Mouse (Mus musculus): ENCODE results near the gene Setd6. TPM values are rescaled to one million over a fixed set of nuclear protein-coding genes. Genes with fewer than 3 reads are reported as not detected.

Setd6 gene
- total RNA-seq, 2 experiments from 2014 or later, result 14.1 to 15.1 TPM

DNA sequence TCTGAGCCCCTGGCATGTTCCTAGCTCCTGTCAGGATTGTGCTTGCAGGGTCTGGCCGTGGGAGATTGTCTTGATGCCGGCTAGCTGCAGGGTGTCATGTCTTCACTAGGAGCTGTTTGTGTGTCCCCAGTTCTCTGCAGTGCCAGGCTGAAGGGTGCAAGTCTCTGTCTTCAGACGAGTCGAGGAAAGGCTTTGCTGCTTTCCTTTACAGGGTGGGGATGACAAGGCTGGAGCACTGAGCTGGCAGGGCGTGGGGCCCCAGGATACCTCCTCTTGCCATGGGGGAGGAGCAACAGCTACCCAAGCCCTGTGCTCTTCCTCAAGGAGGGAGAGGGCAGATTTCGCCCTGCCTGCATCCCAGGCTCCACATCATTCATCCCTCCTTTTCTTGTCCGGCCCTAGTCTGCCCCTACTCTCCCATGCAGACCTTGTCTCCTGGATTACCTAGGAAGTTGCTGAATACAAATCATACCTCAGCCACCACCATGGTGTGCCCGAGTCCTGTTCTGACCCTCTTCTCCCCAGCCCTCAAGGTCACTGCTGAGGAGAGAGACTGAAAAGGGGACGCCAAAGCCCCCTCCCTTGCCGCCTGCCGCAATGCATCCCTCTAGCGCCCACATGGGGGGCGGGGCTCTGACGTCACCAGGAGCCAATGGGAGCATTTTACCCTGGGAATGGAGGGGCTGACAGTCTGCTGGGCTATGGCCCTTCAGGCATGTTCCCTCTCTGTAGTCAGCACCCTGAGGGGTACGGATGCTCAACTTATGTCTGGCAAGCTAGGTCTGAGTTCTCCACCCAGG lies 12.0 kb upstream of the Setd6 start:
- intact Hi-C loops (cut with DNase I), result no loop called here
- DNase-seq (ENCODE audit: low spot score), result no peak

GRCm38 (mm10) chr8:95704538-95704937 lies 11.1 kb upstream of the Setd6 start:
- no peak for DNase-seq (ENCODE audit: low spot score)
- intact Hi-C loops (cut with DNase I), result no loop called here

DNA sequence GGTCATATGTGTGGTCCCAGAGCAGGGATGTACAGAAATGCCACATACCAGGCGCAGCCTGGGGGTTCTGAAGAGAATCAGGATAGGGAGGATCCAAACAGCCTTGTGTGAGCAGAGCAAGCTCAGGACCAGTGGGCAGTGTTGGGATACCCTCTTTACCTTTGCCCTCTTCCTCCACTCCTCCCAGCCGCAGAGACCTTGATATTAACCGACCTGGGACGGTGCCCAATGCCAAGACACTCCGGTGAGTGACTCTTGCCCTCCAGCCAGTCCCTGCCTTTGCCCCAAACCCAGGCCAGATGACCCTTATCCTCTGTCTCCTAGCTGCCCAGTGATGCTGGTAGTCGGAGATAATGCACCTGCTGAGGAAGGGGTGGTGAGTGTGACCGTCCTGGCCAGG lies 6.1 kb upstream of the Setd6 start:
- intact Hi-C loops (cut with DNase I), result no loop called here
- no peak for DNase-seq (ENCODE audit: low spot score)

DNA sequence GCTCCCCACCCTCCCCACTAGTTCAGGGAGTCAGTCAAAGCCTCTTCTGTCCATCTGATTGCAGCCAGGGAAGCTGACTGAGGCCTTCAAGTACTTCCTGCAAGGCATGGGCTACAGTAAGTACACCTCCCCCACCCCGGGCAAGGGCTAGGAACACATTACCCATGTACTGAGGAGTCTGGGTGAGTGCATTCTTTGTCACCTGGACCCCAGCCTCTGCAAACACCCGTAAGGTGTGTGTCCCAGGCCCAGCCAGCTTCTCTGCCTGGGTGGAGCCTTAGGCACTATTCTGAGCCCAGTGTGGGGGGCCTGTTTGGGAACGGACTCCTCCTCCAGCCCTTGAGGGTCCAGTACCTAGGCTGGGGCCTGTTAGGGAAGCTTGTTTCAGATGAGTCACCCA lies 4.7 kb upstream of the Setd6 start:
- intact Hi-C loops (cut with DNase I), result loop anchor here (5.0 kb wide), 1 partner anchor 206 kb away; no protein-coding TSS in a partner anchor
- no peak for DNase-seq (ENCODE audit: low spot score)

GRCm38 (mm10) chr8:95712395-95712794 lies 3.3 kb upstream of the Setd6 start:
- intact Hi-C loops (cut with DNase I), result loop anchor here (5.0 kb wide), 1 partner anchor 205 kb away; no protein-coding TSS in a partner anchor
- no peak for DNase-seq (ENCODE audit: low spot score)

DNA sequence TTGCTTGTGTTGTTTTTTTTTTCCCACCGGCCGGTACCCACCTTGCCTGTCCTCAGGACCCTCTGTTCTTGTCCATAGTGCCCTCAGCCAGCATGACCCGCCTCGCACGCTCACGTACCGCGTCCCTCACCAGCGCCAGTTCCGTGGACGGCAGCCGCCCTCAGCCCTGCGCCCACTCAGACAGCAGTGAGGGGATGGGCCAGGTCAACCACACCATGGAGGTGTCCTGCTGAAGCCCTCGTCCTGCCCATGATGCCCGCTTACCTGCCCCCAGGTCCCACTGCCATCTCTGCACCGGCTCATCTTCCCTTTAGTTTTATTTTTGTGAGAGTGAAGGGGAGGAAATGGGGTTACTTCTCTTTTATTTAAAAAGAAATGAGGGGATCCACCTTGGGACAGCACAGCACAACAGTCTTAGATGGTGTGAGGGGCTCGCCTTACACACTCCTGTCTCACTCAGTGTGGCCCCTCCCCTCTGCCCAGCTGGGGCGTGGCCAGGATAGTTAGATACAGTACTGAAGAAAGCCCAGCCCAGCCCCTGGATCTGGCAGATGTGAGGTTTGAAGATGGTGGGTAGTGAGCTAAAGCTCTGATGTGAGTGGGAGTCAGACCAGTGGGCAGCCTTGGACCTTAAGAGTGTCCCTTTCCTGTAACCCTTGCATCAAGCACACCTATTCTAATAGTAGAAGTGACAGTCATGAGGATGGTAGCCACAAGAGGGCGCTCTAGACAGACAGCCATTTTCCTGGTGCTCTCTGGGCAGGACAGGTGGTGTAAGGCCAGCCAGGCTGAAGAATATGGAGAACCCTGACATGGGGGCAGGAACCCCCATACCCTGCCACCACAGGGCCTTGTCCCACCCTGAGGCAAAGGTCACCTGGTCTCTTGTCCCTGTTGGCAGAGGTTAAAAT lies 2.3 kb upstream of the Setd6 start:
- DNase-seq (ENCODE audit: low spot score), result no peak
- intact Hi-C loops (cut with DNase I), result loop anchor here (5.0 kb wide), 1 partner anchor 204 kb away; no protein-coding TSS in a partner anchor

DNA sequence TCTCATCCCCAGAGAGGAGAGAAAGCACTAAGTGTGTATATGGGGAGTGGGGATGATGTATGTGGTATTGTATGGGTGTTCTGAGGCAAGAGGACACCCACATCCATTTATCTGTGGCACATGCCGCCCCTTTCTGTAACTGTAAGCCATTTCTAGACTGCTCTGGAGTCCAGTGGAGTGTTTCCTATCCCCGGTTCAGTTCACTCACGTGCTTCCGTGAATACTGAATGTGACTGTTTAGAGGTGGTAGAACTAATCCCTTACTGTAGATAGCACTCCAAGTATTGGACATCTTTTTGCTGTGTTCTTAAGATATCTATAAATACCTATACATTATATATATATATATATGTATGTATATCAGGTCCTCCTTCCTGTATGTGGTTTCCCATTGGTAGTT lies 1.3 kb upstream of the Setd6 start:
- intact Hi-C loops (cut with DNase I), result loop anchor here (5.0 kb wide), 1 partner anchor 203 kb away; no protein-coding TSS in a partner anchor

GRCm38 (mm10) chr8:95714837-95715413 lies 756 bp upstream of the Setd6 start:
- no peak for DNase-seq (ENCODE audit: low spot score)
- intact Hi-C loops (cut with DNase I), result loop anchor here (5.0 kb wide), 1 partner anchor 202 kb away; no protein-coding TSS in a partner anchor

More for the DNA sequence above, 1.3 kb upstream of the Setd6 start:
- no peak for DNase-seq (ENCODE audit: low spot score)

DNA sequence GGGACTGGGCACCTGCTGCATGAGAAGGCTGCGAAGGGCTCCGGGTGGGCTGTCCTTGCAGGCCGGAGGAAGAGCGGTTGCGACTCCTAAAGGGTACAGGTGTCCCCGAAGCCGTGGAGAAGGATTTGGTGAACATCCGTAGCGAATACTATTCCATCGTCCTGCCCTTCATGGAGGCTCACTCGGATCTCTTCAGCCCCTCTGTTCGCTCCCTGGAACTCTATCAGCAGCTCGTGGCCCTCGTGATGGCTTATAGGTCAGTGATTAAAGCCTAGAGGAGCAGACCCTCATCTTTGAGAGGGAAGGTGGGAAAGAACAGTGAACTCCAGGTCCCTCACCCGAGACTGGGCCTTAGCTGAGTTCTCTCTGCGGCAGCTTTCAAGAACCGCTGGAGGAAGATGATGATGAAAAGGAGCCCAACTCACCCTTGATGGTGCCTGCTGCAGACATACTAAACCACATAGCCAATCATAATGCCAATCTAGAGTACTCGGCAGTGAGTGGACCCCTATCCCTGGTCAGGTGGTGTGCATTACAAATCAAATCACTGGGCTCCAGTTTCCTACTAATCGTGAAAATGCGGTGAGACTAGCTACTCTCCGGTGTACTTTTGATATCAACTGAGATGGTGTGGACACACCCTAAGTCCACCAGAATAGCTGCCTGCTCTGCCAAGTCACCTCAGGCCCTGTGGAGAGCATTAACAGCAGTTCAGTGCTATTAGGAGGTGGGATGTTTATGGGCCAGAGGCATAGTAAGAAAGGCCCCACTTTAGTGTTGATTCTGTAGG lies 1.1 kb downstream of the Setd6 start:
- DNase-seq (ENCODE audit: low spot score), result no peak
- intact Hi-C loops (cut with DNase I), result no loop called here

- DNase-seq (ENCODE audit: low spot score), result no peak
- intact Hi-C loops (cut with DNase I), result no loop called here
These were observed 11.9 kb downstream of the Setd6 start for GRCm38 (mm10) chr8:95727625-95728024.

- DNase-seq (ENCODE audit: low spot score), result no peak
- intact Hi-C loops (cut with DNase I), result no loop called here
These were observed 22.9 kb downstream of the Setd6 start for GRCm38 (mm10) chr8:95738596-95738995.

DNA sequence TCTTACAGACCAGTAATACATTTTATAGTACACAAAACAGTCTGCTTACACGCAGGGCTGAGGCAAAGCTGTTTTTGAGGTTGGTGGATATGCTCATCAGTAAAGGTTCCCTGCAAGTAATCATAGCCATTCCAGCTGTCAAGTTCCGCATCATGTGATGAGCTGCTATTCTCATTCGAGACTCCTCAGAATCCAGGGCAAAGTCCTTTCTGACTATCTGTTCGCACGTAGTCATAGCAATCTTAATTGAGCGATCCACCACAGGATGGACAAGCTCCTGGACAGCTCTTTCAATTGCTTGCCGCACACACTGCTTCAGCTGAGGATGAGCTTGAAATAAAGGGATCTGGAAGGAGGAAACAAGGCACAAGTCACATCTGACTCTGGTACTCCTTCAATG lies 26.1 kb downstream of the Setd6 start:
- intact Hi-C loops (cut with DNase I), result no loop called here
- no peak for DNase-seq (ENCODE audit: low spot score)

GRCm38 (mm10) chr8:95748028-95748427 lies 32.3 kb downstream of the Setd6 start:
- intact Hi-C loops (cut with DNase I), result no loop called here
- no peak for DNase-seq (ENCODE audit: low spot score)

GRCm38 (mm10) chr8:95751924-95752323 lies 36.2 kb downstream of the Setd6 start:
- intact Hi-C loops (cut with DNase I), result no loop called here
- no peak for DNase-seq (ENCODE audit: low spot score)

DNA sequence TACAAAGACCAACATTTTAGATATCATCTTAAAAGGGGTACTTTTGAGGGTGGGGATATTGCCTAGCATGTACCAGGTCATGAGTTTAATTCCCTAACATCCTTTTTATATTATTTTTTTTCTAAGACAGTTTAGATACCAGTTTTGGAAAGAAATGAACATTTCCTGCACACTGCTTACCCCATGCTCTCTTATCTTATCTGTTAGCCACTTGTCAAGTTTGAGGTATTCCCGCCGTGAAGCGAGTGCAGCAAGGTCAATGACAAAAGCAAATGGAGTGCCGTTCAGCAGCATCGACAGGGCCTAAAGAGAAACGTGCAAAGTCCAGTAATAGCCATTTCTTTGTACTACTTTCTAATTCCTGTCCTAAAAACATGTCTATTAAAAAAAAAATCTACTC lies 44.6 kb downstream of the Setd6 start:
- no peak for DNase-seq (ENCODE audit: low spot score)
- intact Hi-C loops (cut with DNase I), result loop anchor here (5.0 to 10.0 kb wide), 3 partner anchors 38 to 154 kb away; no protein-coding TSS in a partner anchor

DNA sequence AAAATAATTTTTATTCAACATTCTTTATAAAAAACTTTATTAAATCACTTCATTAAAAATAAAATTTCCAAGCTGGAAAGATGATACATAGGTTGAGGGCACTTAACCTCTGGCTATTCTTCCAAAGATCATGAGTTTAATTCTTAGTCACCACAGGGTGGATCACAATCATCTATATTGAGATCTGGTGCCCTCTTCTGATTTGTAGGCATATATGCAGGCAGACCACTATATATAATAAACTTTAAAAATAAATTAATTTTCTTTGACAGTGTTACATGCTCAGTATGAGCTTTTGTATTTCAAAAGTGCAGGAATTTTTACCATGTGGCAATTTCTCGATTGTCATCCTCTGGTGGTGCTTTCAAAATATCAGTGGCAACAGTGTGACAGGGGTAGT lies 48.5 kb downstream of the Setd6 start:
- intact Hi-C loops (cut with DNase I), result loop anchor here (5.0 to 10.0 kb wide), 3 partner anchors 42 to 151 kb away; no protein-coding TSS in a partner anchor
- no peak for DNase-seq (ENCODE audit: low spot score)
